Mouse (Mus musculus): ENCODE measurements around the gene Tmprss4.

The Tmprss4 gene

GRCm38 (mm10) chr9:45136442-45137169 is 67.3 kb downstream of the Tmprss4 start:
- no peak for DNase-seq (ENCODE audit: inconsistent ontology term)

GRCm38 (mm10) chr9:45133484-45134310 is 70.2 kb downstream of the Tmprss4 start:
- peak; percentile 24 for DNase-seq (ENCODE audit: inconsistent ontology term)

- no peak for DNase-seq (ENCODE audit: inconsistent ontology term)
Measured at GRCm38 (mm10) chr9:45130119-45130518, 73.8 kb downstream of the Tmprss4 start.

- DNase-seq (ENCODE audit: inconsistent ontology term), result no peak
Measured at GRCm38 (mm10) chr9:45126941-45127340, 77.0 kb downstream of the Tmprss4 start.

GRCm38 (mm10) chr9:45125211-45125610 is 78.7 kb downstream of the Tmprss4 start:
- no peak for DNase-seq (ENCODE audit: inconsistent ontology term)
